Mouse (Mus musculus): Measurements from ENCODE around the gene Gm4836. TPM values are rescaled to one million over a fixed set of nuclear protein-coding genes. Genes with fewer than 3 reads are reported as not detected.

Gm4836 gene
- polyA plus RNA-seq (2014; fragmentation: Illumina TruSeq; extraction: RNeasy Lipid Tissue Mini Kit (QIAGEN cat#74804); ENCODE audit: insufficient read depth, low read depth, low replicate concordance): not detected

GRCm38 (mm10) chrX:28293532-28293931 lies at the start of gene Gm4836:
Gm4836 (minus strand) TSS chrX:28293632.

Data from lung, adult 10 weeks (tissue).